Mouse (Mus musculus): ENCODE measurements around the gene Map2k2.

The Map2k2 gene

GRCm38 (mm10) chr10:81106113-81106721 is 502 bp downstream of the Map2k2 start:
- DNase-seq = peak; percentile 95

GRCm38 (mm10) chr10:81112946-81113345 is 7.2 kb downstream of the Map2k2 start:
- no peak for DNase-seq

GRCm38 (mm10) chr10:81119625-81120024 is 13.9 kb downstream of the Map2k2 start:
- DNase-seq = no peak

- no peak for DNase-seq
These were observed 14.9 kb downstream of the Map2k2 start for GRCm38 (mm10) chr10:81120650-81121049.

- DNase-seq = no peak
These were observed 17.2 kb downstream of the Map2k2 start for GRCm38 (mm10) chr10:81122889-81123288.

- no peak for DNase-seq
These were observed 17.8 kb downstream of the Map2k2 start for GRCm38 (mm10) chr10:81123500-81123899.

GRCm38 (mm10) chr10:81134181-81134587 is 28.5 kb downstream of the Map2k2 start:
- no peak for DNase-seq

- peak; percentile 61 for DNase-seq
These were observed 29.4 kb downstream of the Map2k2 start, which contains the start of gene Zbtb7a for GRCm38 (mm10) chr10:81134966-81135681. Gene Zbtb7a (plus strand): TSS chr10:81135220.

GRCm38 (mm10) chr10:81135831-81136705 is 30.4 kb downstream of the Map2k2 start:
- DNase-seq = peak; percentile 78

- no peak for DNase-seq
These were observed 31.1 kb downstream of the Map2k2 start for GRCm38 (mm10) chr10:81136706-81137231.

- DNase-seq = peak; percentile 97
These were observed 31.8 kb downstream of the Map2k2 start for GRCm38 (mm10) chr10:81137252-81138130.

GRCm38 (mm10) chr10:81138131-81138782 is 32.5 kb downstream of the Map2k2 start:
- DNase-seq = peak; percentile 58

GRCm38 (mm10) chr10:81138821-81139528 is 33.3 kb downstream of the Map2k2 start:
- no peak for DNase-seq

- no peak for DNase-seq
These were observed 33.8 kb downstream of the Map2k2 start for GRCm38 (mm10) chr10:81139529-81139846.

GRCm38 (mm10) chr10:81140005-81140404 is 34.3 kb downstream of the Map2k2 start:
- DNase-seq = no peak

- no peak for DNase-seq
These were observed 35.2 kb downstream of the Map2k2 start for GRCm38 (mm10) chr10:81140717-81141454.

- DNase-seq = no peak
These were observed 35.9 kb downstream of the Map2k2 start for GRCm38 (mm10) chr10:81141455-81142210.

GRCm38 (mm10) chr10:81142551-81142981 is 36.9 kb downstream of the Map2k2 start:
- DNase-seq = no peak

- DNase-seq = no peak
These were observed 37.5 kb downstream of the Map2k2 start for GRCm38 (mm10) chr10:81143157-81143633.

Measured in embryo, embryonic 11 days (tissue).